Mouse (Mus musculus) heart, adult 2 months (tissue): ENCODE measurements at regions not wholly inside any gene's neighbourhood (a gene's known extent, or its start where the extent isn't known, plus 50 kb on each side); places are given as distances from the start of the nearest gene placed in this dataset.

Source experiments
- CTCF ChIP-seq: fragments of 200-600 bp; IDR thresholded peaks from 2 replicates; pipeline ENCODE4 v1.8.1; 2022; ENCODE audit warnings: antibody characterized with exemption, mild to moderate bottlenecking, moderate library complexity
- EP300 ChIP-seq: fragments of 200-500 bp; IDR thresholded peaks from 2 replicates; pipeline ENCODE4 v1.6.1; 2011; ENCODE audit warnings: low read depth, low read length, control low read depth; ENCODE audit not compliant: insufficient read depth
- POLR2A ChIP-seq: fragments of 200-500 bp; IDR thresholded peaks from 2 replicates; pipeline ENCODE4 v1.6.1; 2011; ENCODE audit warnings: mild to moderate bottlenecking, low read depth, low read length, control low read depth; ENCODE audit not compliant: insufficient read depth

DNA sequence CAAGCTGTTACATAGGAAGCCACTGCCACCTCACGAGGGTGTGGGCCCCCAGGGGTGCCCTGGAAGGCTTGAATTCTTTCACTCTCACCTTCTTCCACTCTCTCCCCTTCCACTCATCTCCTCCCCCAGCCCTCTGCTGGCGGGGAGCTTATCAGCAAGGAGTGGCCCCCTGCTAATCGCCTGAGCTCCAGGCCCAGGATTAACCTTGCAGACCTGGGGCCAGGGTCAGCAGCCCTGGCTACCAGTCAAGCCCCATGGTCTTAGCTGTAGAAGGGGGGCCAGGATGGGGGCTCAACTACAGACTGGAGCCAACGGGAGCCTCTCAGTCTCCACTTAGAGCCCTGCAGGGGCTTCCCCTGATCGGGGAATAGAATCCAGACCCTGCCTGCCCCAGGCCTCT, 75.8 kb upstream of the Larp1 start:
- TF ChIP-seq POLR2A (no peak), CTCF (no peak), EP300 (no peak)
